Mouse (Mus musculus) CH12.LX (cell line): ENCODE results near the gene Rpl12. TPM values are rescaled to one million over a fixed set of nuclear protein-coding genes. Genes with fewer than 3 reads are reported as not detected.

ENCODE experiments used
- DNase-seq: peaks from one replicate; pipeline ENCODE4 v3.0.0-alpha.2; 2013; ENCODE audit errors: extremely low read depth
- H3K27ac ChIP-seq: 2 replicates; pipeline ENCODE4 v1.5.1; 2012; ENCODE audit warnings: low read depth, mild to moderate bottlenecking, control low read depth, moderate library complexity; ENCODE audit not compliant: insufficient read depth
- H3K27me3 ChIP-seq: replicated peaks from 2 replicates; pipeline ENCODE3; 2012; ENCODE audit warnings: inconsistent platforms
- H3K36me3 ChIP-seq, 2 experiments: replicated peaks in 1 of 2; 2 replicates each; pipeline versions ENCODE3 to v1.6.1; 2012; ENCODE audit warnings: inconsistent platforms in 1 of 2, low read length in 1 of 2, mild to moderate bottlenecking in 1 of 2, mixed read lengths in 1 of 2, moderate library complexity in 1 of 2; ENCODE audit not compliant: control insufficient read depth in 1 of 2, insufficient read depth in 1 of 2
- H3K4me1 ChIP-seq, 2 experiments: 2 replicates each; pipeline ENCODE4 v1.6.1; 2012; ENCODE audit warnings: inconsistent platforms in 1 of 2, moderate library complexity in 1 of 2; ENCODE audit not compliant: insufficient read depth in 2 of 2, control insufficient read depth in 1 of 2
- H3K4me2 ChIP-seq: 2 replicates; pipeline ENCODE4 v1.6.1; 2012; ENCODE audit warnings: low read depth, mild to moderate bottlenecking, control low read depth; ENCODE audit not compliant: poor library complexity, insufficient read depth, severe bottlenecking
- H3K4me3 ChIP-seq, 3 experiments: fragments of 150-350 bp in 1 of 3; sonication (generic) in 1 of 3; replicated peaks in 1 of 3; 2 replicates each; pipeline versions ENCODE3 to v1.5.1; 2011 to 2012; ENCODE audit warnings: low read depth in 2 of 3, low read length in 2 of 3, mild to moderate bottlenecking in 2 of 3, moderate library complexity in 2 of 3, control low read depth in 1 of 3, improper control_type of control experiment in 1 of 3, inconsistent platforms in 1 of 3, mixed read lengths in 1 of 3; ENCODE audit not compliant: poor library complexity in 1 of 3
- H3K79me2 ChIP-seq: replicated peaks from 2 replicates; pipeline ENCODE4 v1.6.1; 2012; ENCODE audit warnings: mild to moderate bottlenecking, moderate library complexity; ENCODE audit not compliant: control insufficient read depth, poor library complexity, insufficient read depth, severe bottlenecking; ENCODE audit errors: extremely low read depth
- H3K9ac ChIP-seq: 2 replicates; pipeline ENCODE4 v1.6.1; 2012; ENCODE audit warnings: low read depth, mild to moderate bottlenecking, control low read depth, moderate library complexity; ENCODE audit not compliant: insufficient read depth
- H3K9me3 ChIP-seq: replicated peaks from 2 replicates; pipeline ENCODE3; 2012; ENCODE audit warnings: low read length, inconsistent platforms, mixed read lengths
- BHLHE40 ChIP-seq: IDR thresholded peaks from 2 replicates; pipeline ENCODE4 v1.6.1; 2011; ENCODE audit warnings: mild to moderate bottlenecking, low read depth, low read length, improper control_type of control experiment
- CHD1 ChIP-seq: IDR thresholded peaks from 2 replicates; pipeline ENCODE4 v1.6.1; 2012; ENCODE audit warnings: low read depth, low read length, improper control_type of control experiment, inconsistent platforms
- CTCF ChIP-seq, 2 experiments: IDR thresholded peaks in 1 of 2; conservative IDR thresholded peaks in 1 of 2; 2 replicates each; pipeline ENCODE4 v1.5.1; 2011 to 2012; ENCODE audit warnings: low read depth in 2 of 2, low read length in 2 of 2, improper control_type of control experiment in 1 of 2, inconsistent platforms in 1 of 2, mild to moderate bottlenecking in 1 of 2, moderate library complexity in 1 of 2
- E2F4 ChIP-seq: IDR thresholded peaks from 2 replicates; pipeline ENCODE4 v1.6.1; 2011; ENCODE audit warnings: low read depth, low read length, improper control_type of control experiment; ENCODE audit not compliant: insufficient replicate concordance
- ETS1 ChIP-seq: conservative IDR thresholded peaks from 2 replicates; pipeline ENCODE4 v1.6.1; 2012; ENCODE audit warnings: low read depth, mild to moderate bottlenecking, inconsistent platforms, low read length, improper control_type of control experiment, moderate library complexity
- GABPA ChIP-seq: IDR thresholded peaks from 2 replicates; pipeline ENCODE4 v1.6.1; 2012; ENCODE audit warnings: low read depth, low read length, improper control_type of control experiment, inconsistent platforms; ENCODE audit not compliant: insufficient replicate concordance
- KAT2A ChIP-seq: IDR thresholded peaks from 2 replicates; pipeline ENCODE4 v1.6.1; 2012; ENCODE audit warnings: low read length, improper control_type of control experiment, inconsistent platforms; ENCODE audit not compliant: insufficient replicate concordance
- MEF2A ChIP-seq: IDR thresholded peaks from 2 replicates; pipeline ENCODE4 v1.6.1; 2014; ENCODE audit warnings: low read depth, mild to moderate bottlenecking, inconsistent platforms, low read length, improper control_type of control experiment, borderline replicate concordance
- MXI1 ChIP-seq: IDR thresholded peaks from 2 replicates; pipeline ENCODE4 v1.6.1; 2011; ENCODE audit warnings: mild to moderate bottlenecking, low read depth, low read length, improper control_type of control experiment
- MYC ChIP-seq: IDR thresholded peaks from 2 replicates; pipeline ENCODE4 v1.6.1; 2011; ENCODE audit warnings: low read depth, mild to moderate bottlenecking, improper control_type of control experiment, low read length
- NELFE ChIP-seq: IDR thresholded peaks from 2 replicates; pipeline ENCODE4 v1.6.1; 2011; ENCODE audit warnings: low read depth, low read length, improper control_type of control experiment
- POLR2A ChIP-seq: IDR thresholded peaks from 2 replicates; pipeline ENCODE4 v1.6.1; 2011; ENCODE audit warnings: low read depth, mild to moderate bottlenecking, improper control_type of control experiment, low read length
- RAD21 ChIP-seq: IDR thresholded peaks from 2 replicates; pipeline ENCODE4 v1.6.1; 2011; ENCODE audit warnings: low read depth, mild to moderate bottlenecking, low read length, improper control_type of control experiment, moderate library complexity
- TBP ChIP-seq: conservative IDR thresholded peaks from 2 replicates; pipeline ENCODE4 v1.6.1; 2011; ENCODE audit warnings: low read depth, low read length, improper control_type of control experiment
- UBTF ChIP-seq: IDR thresholded peaks from 2 replicates; pipeline ENCODE4 v1.6.1; 2012; ENCODE audit warnings: low read depth, mild to moderate bottlenecking, inconsistent platforms, low read length, improper control_type of control experiment, moderate library complexity
- USF1 ChIP-seq: IDR thresholded peaks from 2 replicates; pipeline ENCODE4 v1.6.1; 2014; ENCODE audit warnings: low read depth, mild to moderate bottlenecking, inconsistent platforms, low read length, improper control_type of control experiment
- USF2 ChIP-seq: conservative IDR thresholded peaks from 2 replicates; pipeline ENCODE4 v1.6.1; 2011; ENCODE audit warnings: low read depth, low read length, improper control_type of control experiment
- ZKSCAN1 ChIP-seq: IDR thresholded peaks from 2 replicates; pipeline ENCODE4 v1.6.1; 2012; ENCODE audit warnings: low read depth, inconsistent platforms, low read length, improper control_type of control experiment, borderline replicate concordance
- ZNF384 ChIP-seq: IDR thresholded peaks from 2 replicates; pipeline ENCODE4 v1.6.1; 2012; ENCODE audit warnings: low read depth, low read length, improper control_type of control experiment, inconsistent platforms
- dilution Hi-C: fragments of 300-500 bp; cut with MboI; formaldehyde crosslinking; loops from 2 replicates; pipeline ENCODE4 v1.14.3; 2020; ENCODE audit warnings: low sequenced_read_pairs; ENCODE audit not compliant: extremely low pct_unique_long_range_greater_than_20kb, extremely low pct_ligation_motif_present
- in situ Hi-C: fragments of 300-500 bp; cut with MboI; formaldehyde crosslinking; loops from 3 replicates; pipeline ENCODE4 v1.14.3; 2019; ENCODE audit warnings: low sequenced_read_pairs, low pct_ligation_motif_present, low pct_unique_long_range_greater_than_20kb, mixed read lengths
- polyA plus RNA-seq: library from polyadenylated mRNA; unstranded; fragments of >175 nt; gene quantifications from 2 replicates; pipeline ENCODE4 v1.2.1, GENCODE M21; 2012; ENCODE audit warnings: low read depth; ENCODE audit not compliant: insufficient read length
- total RNA-seq, 2 experiments: library from RNA; depleted of rRNA; stranded (reverse); fragments of 300-350 nt in 1 of 2; fragments of >200 nt in 1 of 2; gene quantifications; 2 replicates each; pipeline ENCODE4 v1.2.3; 2012 to 2014

The Rpl12 gene
- total and polyA plus RNA-seq, 3 experiments = 87.8 to 2,528 (median 1,298) TPM

GRCm38 (mm10) chr2:32997792-32998191, 36.4 kb downstream of the Rpl12 start:
- no peak overlapping the region for H3K9ac ChIP-seq
- TF ChIP-seq RAD21 = no peak
- TF ChIP-seq ZKSCAN1 = no peak
- no peak for TF ChIP-seq ETS1
- no peak for TF ChIP-seq CTCF (conservative IDR thresholded peaks at IDR 0.05 in 1 of 2, IDR thresholded peaks at IDR 0.05 in 1 of 2; ENCODE audit: low read depth in 2 of 2, low read length in 2 of 2)
- TF ChIP-seq MYC = no peak
- TF ChIP-seq ZNF384 = no peak
- TF ChIP-seq UBTF = no peak
- TF ChIP-seq USF1 = no peak
- no peaks in the 10 kb centered on the region for H3K4me1 ChIP-seq
- no peak overlapping the region for H3K4me3 ChIP-seq
- H3K9me3 ChIP-seq = no peaks in the 10 kb centered on the region
- H3K27me3 ChIP-seq = peaks cover 53% of the 10 kb centered on the region
- H3K27ac ChIP-seq = no peak overlapping the region
- in situ Hi-C loops (loop anchor here (25.0 kb wide), 1 partner anchor 365 kb away; the partner anchor contains the start of gene Ralgps1), dilution Hi-C loops (no loop called here)
- H3K79me2 ChIP-seq = no peaks in the 10 kb centered on the region
- no peaks in the 10 kb centered on the region for H3K36me3 ChIP-seq
- DNase-seq = no peak
- no peak overlapping the region for H3K4me2 ChIP-seq

- in situ Hi-C loops (loop anchor here (25.0 kb wide), 1 partner anchor 363 kb away; the partner anchor contains the start of gene Ralgps1), dilution Hi-C loops (no loop called here)
- Histone ChIP-seq H3K9me3 (no peaks in the 10 kb centered on the region), H3K27me3 (peaks cover 58% of the 10 kb centered on the region), H3K4me1 (no peaks in the 10 kb centered on the region), H3K36me3 (no peaks in the 10 kb centered on the region), H3K4me2 (no peak overlapping the region), H3K27ac (no peak overlapping the region), H3K79me2 (no peaks in the 10 kb centered on the region), H3K9ac (no peak overlapping the region), H3K4me3 (no peak overlapping the region)
- DNase-seq = no peak
- TF ChIP-seq TBP (no peak), KAT2A (no peak), POLR2A (no peak)
These were observed 38.4 kb downstream of the Rpl12 start for GRCm38 (mm10) chr2:32999752-33000151.

GRCm38 (mm10) chr2:33002144-33002543, 40.8 kb downstream of the Rpl12 start:
- in situ Hi-C loops = no loop called here
- DNase-seq = no peak
- H3K4me1 ChIP-seq = no peaks in the 10 kb centered on the region
- H3K36me3 ChIP-seq = no peaks in the 10 kb centered on the region
- no peak overlapping the region for H3K4me3 ChIP-seq
- no peak for TF ChIP-seq NELFE
- no peak for TF ChIP-seq USF1
- no peak for TF ChIP-seq TBP
- TF ChIP-seq E2F4 = no peak
- no peak for TF ChIP-seq GABPA
- TF ChIP-seq USF2 = no peak
- no peak for TF ChIP-seq MYC
- TF ChIP-seq MEF2A = no peak
- TF ChIP-seq UBTF = no peak
- no peak for TF ChIP-seq ZKSCAN1
- no peak for TF ChIP-seq BHLHE40
- no peak for TF ChIP-seq CHD1
- no peak for TF ChIP-seq KAT2A
- TF ChIP-seq MXI1 = no peak
- H3K27ac ChIP-seq = no peak overlapping the region
- no peak overlapping the region for H3K9ac ChIP-seq
- no peak overlapping the region for H3K4me2 ChIP-seq
- peaks cover 70% of the 10 kb centered on the region for H3K27me3 ChIP-seq
- no peaks in the 10 kb centered on the region for H3K79me2 ChIP-seq
- dilution Hi-C loops = no loop called here
- H3K9me3 ChIP-seq = no peaks in the 10 kb centered on the region
